Mouse (Mus musculus): ENCODE measurements around the gene Aak1.
A peak's percentile ranks its signal among the peaks of the same experiment; 100 is the strongest.
"Not testable (repeated sequence)": the region's sequence is repeated elsewhere in the genome, so short reads cannot be mapped to it uniquely, and the experiment has no call there.

Gene Aak1

DNA sequence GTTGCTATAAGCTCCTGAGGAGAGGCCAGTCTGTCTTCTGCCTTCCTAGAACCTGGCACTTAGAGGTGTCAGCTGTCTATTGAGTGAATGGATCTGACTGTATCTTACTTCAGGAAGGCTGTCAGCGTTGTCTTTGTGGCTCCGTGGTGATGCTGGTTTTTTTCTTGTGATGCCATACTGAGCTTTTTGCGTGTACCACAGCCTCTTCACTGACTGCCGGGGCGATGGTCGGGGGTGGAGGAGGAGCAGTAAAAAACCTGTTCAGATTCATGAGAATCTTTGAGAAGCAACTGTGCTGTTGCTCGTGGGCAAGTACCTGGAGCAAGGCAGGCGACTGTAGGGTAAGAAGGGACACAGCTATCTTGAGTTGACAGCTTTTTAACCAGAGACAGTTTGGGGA is 169.6 kb downstream of the Aak1 start:
- DNase-seq (ENCODE audit: low spot score in 2 of 2), result no peak

DNA sequence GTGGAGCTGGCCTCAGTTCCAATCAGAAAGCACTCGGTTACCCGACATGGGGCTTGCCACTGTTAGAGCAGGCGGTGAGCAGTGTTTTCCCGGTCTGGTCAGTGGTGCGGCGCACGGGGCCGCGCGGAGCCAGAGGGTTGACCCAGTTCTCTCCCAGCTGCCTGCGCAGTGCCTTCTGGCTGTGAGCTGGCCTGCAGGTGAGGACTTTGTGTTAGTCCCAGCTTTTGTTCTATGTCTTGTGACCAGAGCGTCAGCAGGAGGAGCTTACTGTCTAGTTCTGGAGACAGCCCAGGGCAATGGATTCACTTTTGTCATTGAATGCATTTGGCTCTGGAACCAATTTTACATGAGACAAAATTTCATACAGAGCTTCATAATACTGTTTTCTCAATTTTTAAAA is 172.5 kb downstream of the Aak1 start:
- no peak for DNase-seq (ENCODE audit: low spot score in 2 of 2)

DNA sequence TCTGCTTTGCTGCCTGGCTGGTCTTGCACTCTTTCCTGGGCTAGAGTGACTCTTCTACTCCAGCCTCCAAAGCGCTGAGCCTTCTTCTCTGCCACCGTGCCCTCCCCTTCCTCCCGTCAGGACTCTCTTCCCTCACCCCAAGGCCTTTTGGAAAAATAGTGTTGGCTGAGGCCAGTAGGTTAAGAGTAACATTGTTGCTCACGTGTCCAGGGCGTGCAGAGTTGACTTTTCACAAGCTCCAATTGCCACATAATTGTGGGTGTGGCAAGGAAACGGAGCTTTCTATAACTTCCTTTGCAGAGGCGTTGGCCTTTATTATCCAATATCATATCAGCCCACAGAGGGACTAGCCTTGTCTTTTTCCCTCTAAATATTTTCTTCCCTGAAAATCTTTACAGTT is 177.7 kb downstream of the Aak1 start:
- DNase-seq (ENCODE audit: low spot score in 2 of 2), result no peak

DNA sequence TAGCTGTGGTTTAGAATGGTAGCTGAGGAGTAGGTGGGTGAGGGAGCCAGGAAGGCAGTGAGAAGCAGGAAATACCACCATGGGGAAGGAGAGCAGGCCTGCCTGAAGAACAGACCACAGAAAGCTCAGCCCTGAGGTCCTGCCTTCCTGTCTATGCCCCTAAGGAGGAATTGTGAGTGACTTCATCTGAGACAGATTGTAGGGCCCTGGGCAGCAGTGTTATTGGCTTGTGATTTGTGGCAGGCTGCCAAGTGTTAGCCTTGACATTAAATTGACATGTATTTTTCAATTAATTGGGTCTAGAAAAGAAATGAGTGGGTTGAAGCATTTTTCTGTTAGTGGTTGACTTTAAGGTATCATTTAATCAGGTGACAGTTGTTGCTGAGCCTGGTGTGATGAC is 179.6 kb downstream of the Aak1 start:
- DNase-seq (ENCODE audit: low spot score in 2 of 2), result no peak

DNA sequence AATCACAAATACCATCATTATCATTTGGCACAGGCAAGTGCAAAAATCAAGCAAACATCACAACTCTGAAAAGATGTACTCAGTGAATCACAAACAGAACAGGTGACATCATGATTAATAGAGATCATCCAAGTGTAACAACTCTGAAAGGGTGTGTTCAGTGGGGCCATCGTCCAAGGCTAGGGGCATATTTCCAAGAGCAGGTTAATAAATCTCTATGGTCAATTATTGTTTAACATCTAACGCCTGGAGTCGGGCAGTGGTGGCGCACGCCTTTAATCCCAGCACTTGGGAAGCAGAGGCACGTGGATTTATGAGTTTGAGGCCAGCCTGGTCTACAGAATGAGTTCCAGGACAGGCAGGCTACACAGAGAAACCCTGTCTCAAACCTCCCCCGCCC is 182.0 kb downstream of the Aak1 start:
- not testable (repeated sequence) for DNase-seq (ENCODE audit: low spot score in 2 of 2)

DNA sequence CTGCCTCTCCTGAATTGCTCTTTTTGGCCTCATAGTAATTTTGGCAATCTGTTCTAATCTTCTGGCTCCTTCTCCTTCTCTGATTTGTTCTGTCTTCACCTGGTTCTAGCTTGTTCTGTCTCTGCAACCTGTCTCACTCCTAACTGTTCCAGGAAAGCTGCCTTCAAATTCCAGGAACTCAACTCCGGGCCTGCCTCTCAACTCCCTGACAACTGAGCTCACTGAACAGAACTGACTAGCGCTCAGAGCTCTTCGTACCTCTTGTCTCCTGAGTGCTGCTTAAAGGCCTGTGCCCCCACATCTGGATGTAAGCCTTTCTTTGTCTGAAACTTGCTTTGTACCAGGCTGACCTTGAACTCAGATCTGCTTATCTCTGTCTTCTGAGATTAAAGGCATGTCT is 183.1 kb downstream of the Aak1 start:
- DNase-seq (ENCODE audit: low spot score in 2 of 2), result no peak

DNA sequence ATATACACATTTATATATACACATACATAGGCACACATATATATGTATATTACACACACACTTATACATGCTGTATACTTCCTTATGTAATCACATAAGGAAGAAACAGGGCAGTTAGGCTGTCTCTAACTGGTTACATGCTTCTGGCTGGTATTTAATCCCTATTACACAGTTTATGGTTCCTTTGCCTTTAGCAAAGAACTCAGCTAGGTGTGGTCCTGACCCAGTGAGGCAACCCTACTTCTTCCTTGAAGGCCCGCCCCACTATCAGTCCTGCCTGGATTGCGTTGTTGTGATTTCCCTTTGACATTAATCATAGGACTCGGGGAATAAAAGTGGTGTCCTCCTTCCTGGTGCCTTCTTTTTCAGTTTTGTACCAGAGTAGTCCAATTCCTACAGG is 185.1 kb downstream of the Aak1 start:
- DNase-seq (ENCODE audit: low spot score in 2 of 2), result no peak

DNA sequence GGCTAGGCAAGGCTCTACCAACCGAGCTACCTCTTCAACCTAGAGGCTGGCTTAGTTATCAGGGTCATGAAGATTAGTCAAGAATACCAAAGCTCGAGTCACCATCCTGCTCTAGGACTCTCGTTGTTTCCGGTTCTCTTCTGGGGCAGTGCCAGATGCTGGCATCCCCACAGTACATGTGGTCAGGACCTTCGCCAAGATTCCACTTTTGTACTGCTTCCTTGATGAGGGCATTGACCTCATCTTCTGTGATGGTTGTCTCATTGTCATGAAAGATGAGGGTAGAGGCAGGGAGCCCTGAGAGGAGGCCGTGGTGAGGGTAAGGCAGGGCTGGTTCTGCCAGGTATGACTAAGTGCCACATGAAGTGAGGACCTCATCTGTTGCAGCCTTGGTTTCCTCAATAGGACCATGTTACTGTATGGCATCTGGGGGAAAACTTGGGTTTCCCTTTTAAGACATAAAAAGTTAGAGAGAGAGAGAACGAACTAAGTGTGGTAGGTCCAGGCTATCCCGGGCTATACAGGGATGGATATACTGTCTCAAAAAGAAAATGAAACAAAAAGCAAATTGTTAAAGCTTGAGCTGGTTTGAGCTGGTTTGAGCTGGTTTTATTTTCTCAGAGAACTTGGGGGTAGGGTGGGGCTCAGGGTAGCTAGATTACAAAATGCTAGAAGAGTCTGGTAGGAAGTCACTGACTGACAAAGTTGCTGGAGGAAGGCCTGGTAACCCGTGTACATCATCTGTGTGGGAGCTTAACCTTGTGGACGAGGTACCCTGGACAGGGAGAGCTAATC is 188.7 kb downstream of the Aak1 start:
- no peak for DNase-seq (ENCODE audit: low spot score in 2 of 2)

DNA sequence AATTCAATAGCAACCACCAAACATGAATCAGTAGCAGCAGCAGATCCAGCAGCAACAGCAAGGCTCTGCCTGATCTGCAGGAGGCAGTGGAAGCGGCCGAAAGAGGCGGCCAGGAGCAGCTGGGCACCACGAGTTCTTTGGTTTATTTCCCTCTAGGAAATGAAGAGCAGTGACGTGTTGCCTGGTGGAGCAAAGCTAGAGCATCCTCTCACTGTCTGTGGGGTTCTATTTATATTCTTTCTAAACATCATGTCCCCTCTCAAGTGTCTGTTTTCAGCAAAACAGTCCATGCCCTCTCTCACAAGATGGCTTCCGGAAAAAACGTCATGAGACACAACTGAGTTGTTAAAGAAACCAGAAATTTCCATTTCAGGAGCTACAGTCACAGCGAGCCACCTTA is 189.8 kb downstream of the Aak1 start:
- no peak for DNase-seq (ENCODE audit: low spot score in 2 of 2)

DNA sequence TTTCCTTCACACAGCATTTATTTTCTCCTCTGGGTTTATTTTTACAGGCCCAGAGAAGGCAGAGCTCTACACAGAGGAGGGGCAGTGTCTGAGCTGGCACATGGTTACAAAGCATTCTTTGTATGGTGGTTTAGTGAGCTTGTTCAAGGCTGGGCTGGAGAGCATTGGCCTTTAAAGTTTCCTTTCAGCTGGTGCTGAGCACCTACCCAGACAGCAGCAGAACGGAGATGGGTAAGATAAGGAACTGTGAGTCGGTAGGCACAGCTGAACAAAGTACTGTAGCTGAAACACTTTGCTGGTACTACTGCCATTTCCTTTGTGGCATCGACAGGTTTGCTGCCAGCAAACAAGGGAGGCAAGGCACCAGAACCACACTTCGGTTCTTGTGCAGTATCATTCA is 191.7 kb downstream of the Aak1 start:
- no peak for DNase-seq (ENCODE audit: low spot score in 2 of 2)

DNA sequence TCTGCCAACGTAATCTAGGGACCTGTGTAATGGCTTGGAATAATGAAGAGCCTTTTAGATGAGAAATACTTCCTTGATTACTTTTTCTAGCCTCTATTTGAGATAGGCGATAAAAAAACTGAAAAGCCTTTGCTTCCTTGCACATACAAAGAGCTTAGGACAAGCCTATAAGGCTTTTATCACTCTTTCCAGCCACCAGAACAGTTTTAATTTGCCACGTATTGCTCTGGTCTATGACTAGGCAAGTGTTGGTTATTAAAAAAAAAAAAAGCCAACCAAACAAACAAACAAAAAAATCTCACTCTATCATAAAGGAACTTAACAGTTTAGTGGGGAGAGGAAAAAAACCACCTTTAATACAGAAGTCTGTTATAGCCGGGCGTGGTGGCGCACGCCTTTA is 192.1 kb downstream of the Aak1 start:
- DNase-seq (ENCODE audit: low spot score in 2 of 2), result no peak

DNA sequence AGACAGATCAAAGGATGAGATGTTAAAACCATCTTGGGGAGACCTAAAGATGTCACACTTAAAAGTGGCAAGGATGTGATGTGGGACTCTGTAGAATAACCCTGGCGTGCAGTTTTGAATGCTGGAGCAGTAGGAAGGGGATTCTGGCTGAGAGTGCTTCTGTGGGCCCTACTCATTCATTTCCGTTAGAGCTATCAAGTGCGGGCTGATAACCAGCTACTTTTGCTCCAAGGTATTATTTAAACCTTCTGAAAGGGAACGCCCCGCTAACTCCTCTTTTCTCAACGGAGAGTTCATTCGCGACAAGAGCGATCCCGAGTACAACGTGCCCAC is 192.7 kb downstream of the Aak1 start:
- no peak for DNase-seq (ENCODE audit: low spot score in 2 of 2)

DNA sequence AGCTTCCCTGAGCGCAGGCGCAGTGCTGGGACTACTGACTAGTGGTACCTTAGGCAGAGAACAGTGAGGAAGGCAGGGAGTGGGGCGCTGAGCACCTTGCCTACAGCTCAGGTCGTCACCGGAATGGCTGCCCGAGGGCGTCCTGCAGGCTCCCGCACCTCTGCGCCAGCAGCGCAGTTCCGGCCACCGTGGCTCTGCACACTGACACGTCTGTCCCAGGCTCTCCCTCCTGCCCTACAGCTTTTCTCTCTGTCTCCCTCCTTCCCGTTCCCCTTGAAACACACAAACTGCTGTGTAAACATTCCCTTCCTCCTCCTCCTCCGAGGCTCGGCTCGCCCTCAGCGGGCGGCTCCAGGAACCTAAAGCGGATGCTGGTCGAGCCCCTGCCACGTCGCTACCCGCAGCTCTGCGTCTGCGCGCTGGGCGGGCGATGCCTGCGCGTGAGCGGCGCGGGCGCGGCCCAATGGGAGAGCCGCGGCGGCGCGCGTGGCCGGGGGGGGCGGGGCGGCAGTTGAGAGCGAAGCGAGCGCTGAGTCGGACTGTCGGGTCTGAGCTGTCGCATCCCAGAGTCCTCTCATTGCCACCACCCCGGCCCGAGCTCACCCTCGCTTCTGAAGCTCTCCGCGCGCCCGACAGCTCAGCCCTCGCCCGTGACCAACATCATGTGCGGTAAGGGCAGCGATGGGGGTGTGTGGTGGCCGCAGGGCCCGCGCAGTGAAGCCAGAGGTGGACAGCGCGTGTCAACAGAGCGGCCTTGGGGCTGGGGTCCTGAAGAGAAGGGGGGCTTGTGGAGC is 193.2 kb downstream of the Aak1 start, which contains the start of gene Gfpt1:
Gene Gfpt1, plus strand, starts transcription at position 510 of the 794 bp plus-strand sequence.
- peak; percentile 90 to 95 for DNase-seq (ENCODE audit: low spot score in 2 of 2)

DNA sequence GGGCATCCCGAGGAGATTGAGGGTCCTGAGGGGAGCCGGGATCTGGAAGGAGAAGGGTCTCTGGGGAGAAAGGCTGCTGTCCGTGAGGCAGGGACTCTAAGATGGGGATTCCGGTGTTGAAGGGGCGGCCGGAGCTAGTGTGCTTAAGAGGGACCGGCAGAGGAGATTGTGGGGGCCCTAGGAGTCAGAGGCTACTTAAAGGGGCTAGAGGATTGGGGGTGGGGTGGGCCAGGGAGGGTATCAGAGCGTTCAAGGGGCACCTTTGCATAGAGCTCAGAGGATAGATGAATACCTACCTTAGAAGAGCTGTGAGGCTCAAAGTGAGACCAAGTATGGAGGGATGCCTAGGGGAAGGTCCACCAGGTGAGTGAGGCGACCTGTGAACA is 193.8 kb downstream of the Aak1 start:
- no peak for DNase-seq (ENCODE audit: low spot score in 2 of 2)

DNA sequence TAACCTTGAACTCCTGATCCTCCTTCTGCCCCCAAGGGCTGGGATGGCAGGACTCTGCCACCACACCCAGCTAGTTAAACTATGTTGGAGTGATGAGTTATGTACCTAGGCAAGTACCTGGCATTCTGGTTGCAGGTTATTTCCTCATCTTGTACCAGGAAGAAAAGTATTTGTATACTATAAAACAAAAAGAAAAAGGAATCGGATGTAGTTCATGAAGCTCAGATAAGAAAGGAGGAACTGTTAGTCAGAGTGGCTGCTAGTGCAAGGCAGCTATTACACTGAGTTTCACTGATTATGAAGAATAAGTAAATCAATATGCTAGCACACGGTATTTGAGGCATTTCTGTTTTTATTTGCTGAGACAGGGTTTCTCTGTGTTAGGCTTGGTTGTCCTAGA is 195.6 kb downstream of the Aak1 start:
- DNase-seq (ENCODE audit: low spot score in 2 of 2), result no peak

DNA sequence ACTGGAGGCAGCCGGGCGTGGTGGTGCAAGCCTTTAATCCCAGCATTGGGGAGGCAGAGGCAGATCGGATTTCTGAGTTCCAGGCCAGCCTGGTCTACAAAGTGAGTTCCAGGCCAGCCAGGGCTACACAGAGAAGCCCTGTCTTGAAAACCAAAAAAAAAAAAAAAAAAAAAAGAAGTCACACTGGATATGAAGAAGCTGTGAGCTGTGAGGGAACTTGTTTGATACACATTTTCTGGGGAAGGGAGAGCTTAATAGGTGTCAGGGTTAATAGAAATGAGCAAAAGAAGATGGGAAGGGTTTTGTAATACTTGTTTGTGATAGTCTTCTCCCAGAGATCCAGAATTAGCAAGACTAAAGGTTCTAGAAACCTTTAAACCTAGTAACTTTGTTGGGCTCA is 196.2 kb downstream of the Aak1 start:
- no peak for DNase-seq (ENCODE audit: low spot score in 2 of 2)

DNA sequence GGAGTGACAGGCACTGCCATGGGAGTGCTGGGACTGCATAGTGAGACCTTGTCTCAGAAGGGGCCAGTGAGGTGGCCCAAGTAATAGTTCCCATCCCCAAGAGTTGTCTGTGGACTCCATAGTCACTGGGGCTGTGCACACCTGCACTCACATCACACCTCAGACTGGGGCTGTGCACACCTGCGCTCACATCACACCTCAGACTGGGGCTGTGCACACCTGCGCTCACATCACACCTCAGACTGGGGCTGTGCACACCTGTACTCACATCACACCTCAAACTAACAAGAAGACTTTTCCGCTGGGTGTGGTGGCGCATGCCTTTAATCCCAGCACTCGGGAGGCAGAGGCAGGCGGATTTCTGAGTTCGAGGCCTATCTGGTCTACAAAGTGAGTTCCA is 199.4 kb downstream of the Aak1 start:
- DNase-seq (ENCODE audit: low spot score in 2 of 2), result not testable (repeated sequence)

DNA sequence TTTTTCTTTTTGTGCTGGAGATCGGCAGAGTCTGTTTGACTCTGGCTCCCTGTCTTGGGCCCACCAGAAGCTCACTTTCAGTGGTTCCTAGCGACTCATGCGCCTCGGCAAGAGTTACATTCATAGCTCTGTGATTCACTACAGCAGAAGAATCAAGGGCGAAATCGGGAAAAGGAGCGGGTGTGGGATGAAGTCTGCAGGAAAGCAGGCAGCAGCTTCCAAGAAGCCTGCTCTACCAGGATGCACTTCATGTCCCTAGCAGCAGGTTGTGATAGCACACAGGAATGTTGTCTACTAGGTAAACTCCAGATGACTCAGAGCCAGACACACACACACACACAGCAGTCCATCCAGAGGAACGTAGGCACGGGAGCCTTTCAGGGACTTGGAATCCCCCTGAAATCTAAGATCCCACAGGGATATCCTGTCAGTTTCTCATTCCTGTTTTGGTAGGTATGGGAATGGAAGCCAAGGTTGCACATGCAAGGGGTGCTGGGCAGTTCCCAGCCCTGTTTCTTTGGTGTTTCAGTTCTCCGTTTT is 202.6 kb downstream of the Aak1 start:
- DNase-seq (ENCODE audit: low spot score in 2 of 2), result no peak

Data from frontal cortex, postnatal 10 days (tissue).